Mouse (Mus musculus): ENCODE results near the gene Stoml1. TPM values are rescaled to one million over a fixed set of nuclear protein-coding genes. Genes with fewer than 3 reads are reported as not detected.
A peak's percentile ranks its signal among the peaks of the same experiment; 100 is the strongest.

The Stoml1 gene
- polyA plus RNA-seq, 1 experiment from 2014 or later = 6.7 TPM

DNA sequence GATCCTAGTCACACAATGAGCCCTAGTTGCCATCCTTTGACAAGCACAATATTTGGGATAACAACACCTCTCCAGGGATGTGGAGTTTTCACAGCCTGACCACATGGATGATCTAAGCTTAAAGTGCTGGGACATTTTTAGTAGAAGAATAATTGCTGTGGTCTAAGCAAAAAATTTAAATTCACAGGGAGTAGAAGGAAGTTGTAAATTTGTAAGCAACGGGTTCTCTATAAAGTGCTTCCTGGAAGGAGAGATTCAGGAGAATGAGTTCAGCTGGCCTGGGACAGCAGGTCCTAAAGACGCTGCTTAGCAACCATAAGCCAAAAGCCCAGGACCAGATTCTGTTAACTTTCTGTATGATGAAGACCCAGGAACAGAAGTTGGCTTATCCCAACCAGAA, 36.9 kb downstream of the Stoml1 start:
- H3K27ac ChIP-seq (ENCODE audit: low read depth) = no peak overlapping the region
- TF ChIP-seq CTCF (IDR thresholded peaks at IDR 0.05; ENCODE audit: low read depth) = no peak
- TF ChIP-seq EP300 (IDR thresholded peaks at IDR 0.05; ENCODE audit: low read depth) = no peak
- H3K36me3 ChIP-seq (replicated peaks; ENCODE audit: insufficient read depth, low read length) = no peaks in the 10 kb centered on the region
- WGBS (ENCODE audit: insufficient replicate concordance) = 43% methylated on average over 2 of the region's 2 CpGs
- no peak overlapping the region for H3K4me3 ChIP-seq (ENCODE audit: low read depth, low read length)
- H3K27me3 ChIP-seq (ENCODE audit: insufficient read depth, low read length) = no peaks in the 10 kb centered on the region
- H3K9me3 ChIP-seq (ENCODE audit: low read length) = no peaks in the 10 kb centered on the region
- no peak for DNase-seq
- H3K4me1 ChIP-seq (ENCODE audit: insufficient read depth) = no peaks in the 10 kb centered on the region
- no peak overlapping the region for H3K9ac ChIP-seq (replicated peaks)
- no peak for ATAC-seq
- no peak overlapping the region for H3K4me2 ChIP-seq (ENCODE audit: low read depth, low read length)

DNA sequence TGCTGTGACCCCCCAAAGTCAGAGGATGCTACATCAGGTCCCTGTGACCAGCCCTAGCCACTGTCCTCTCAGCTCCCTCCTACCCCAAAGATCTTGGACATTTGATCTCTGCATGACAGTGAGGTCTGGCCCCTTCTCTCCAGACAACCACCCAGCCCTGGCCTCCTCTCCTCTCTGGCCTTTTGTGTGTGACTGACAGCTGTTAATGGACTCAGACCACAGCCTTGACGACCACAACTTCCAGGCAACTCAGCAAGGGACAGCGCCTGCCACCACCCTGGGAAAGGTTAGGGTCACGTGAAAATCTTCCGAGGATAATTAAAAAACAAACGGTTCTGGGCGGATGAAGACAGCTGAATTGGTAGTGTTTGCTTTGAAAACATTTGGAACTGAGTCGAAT, 41.6 kb downstream of the Stoml1 start:
- no peak for TF ChIP-seq EP300 (IDR thresholded peaks at IDR 0.05; ENCODE audit: low read depth)
- TF ChIP-seq CTCF (IDR thresholded peaks at IDR 0.05; ENCODE audit: low read depth) = no peak
- Histone ChIP-seq H3K9me3 (ENCODE audit: low read length) (no peaks in the 10 kb centered on the region), H3K36me3 (replicated peaks; ENCODE audit: insufficient read depth, low read length) (no peaks in the 10 kb centered on the region), H3K9ac (replicated peaks) (no peak overlapping the region), H3K4me1 (ENCODE audit: insufficient read depth) (no peaks in the 10 kb centered on the region), H3K27ac (ENCODE audit: low read depth) (no peak overlapping the region), H3K4me3 (ENCODE audit: low read depth, low read length) (no peak overlapping the region), H3K4me2 (ENCODE audit: low read depth, low read length) (no peak overlapping the region), H3K27me3 (ENCODE audit: insufficient read depth, low read length) (0 out of 2 replicates have a peak, but pooled peaks cover 2% of the 10 kb centered on the region)
- DNase-seq (no peak), ATAC-seq (no peak)
- WGBS (ENCODE audit: insufficient replicate concordance) = 60% methylated on average over 7 of the region's 7 CpGs

DNA sequence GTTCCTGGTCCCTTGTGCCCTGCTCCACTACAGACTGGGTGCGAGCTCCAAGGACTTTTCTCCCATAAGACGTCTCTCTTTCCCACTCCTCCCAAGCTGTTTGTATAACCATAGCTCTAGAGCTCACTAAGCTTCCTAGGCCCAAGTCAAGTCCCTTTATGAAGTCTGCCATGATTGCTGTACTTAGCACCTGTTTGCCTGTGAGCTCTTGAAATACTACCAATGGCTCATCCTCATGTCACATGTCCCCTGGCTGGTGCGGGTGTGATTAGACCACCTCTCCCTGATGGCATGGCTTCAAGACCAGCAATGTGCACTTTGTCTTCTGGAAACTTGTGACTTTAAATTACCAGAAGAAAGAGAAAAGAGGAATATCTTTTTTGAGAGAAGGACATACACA, 42.4 kb downstream of the Stoml1 start:
- H3K4me3 ChIP-seq (ENCODE audit: low read depth, low read length) = no peak overlapping the region
- ATAC-seq (no peak), DNase-seq (no peak)
- no peak overlapping the region for H3K9ac ChIP-seq (replicated peaks)
- no peak overlapping the region for H3K4me2 ChIP-seq (ENCODE audit: low read depth, low read length)
- H3K27me3 ChIP-seq (ENCODE audit: insufficient read depth, low read length) = 0 out of 2 replicates have a peak, but pooled peaks cover 2% of the 10 kb centered on the region
- H3K36me3 ChIP-seq (replicated peaks; ENCODE audit: insufficient read depth, low read length) = no peaks in the 10 kb centered on the region
- WGBS (ENCODE audit: insufficient replicate concordance) = 74% methylated on average over 3 of the region's 3 CpGs
- no peak for TF ChIP-seq CTCF (IDR thresholded peaks at IDR 0.05; ENCODE audit: low read depth)
- no peak for TF ChIP-seq EP300 (IDR thresholded peaks at IDR 0.05; ENCODE audit: low read depth)
- no peaks in the 10 kb centered on the region for H3K9me3 ChIP-seq (ENCODE audit: low read length)
- no peaks in the 10 kb centered on the region for H3K4me1 ChIP-seq (ENCODE audit: insufficient read depth)
- H3K27ac ChIP-seq (ENCODE audit: low read depth) = no peak overlapping the region

DNA sequence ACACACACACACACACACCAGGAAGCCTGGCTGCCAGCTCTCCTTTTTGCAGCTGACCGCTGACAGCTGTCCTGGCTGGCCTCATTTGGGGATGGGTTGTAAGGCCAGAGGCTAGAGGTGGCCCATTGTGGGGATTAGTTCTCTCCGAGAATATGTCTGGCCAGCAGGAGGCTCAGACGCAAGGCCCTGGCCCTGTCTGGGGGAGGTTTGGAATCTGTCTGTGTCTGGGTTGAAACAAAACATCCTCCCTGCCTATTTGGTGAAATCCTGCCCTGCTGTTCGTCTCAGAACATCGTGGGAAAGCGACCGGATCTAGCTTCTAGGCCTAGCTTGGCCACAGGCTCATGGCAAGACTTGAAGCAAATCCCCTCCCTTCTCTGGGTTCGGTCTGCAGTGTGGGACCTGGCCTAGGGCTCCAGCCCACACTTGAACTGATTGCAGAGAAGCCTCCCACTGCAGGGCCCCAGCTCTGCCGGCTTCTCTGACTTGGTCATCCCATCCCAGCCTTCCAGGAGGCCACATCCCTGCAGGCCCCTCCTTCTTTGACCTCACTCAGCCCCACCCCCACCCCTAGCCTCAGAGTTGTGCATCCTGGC, 42.9 kb downstream of the Stoml1 start:
- ATAC-seq (no peak), DNase-seq (no peak)
- TF ChIP-seq EP300 (IDR thresholded peaks at IDR 0.05; ENCODE audit: low read depth) = no peak
- peak; percentile 17; the same call in 1 of the 2 replicates for TF ChIP-seq CTCF (IDR thresholded peaks at IDR 0.05; ENCODE audit: low read depth)
- H3K4me2 ChIP-seq (ENCODE audit: low read depth, low read length) = no peak overlapping the region
- H3K27ac ChIP-seq (ENCODE audit: low read depth) = no peak overlapping the region
- 0 out of 2 replicates have a peak, but pooled peaks cover 2% of the 10 kb centered on the region for H3K27me3 ChIP-seq (ENCODE audit: insufficient read depth, low read length)
- H3K9me3 ChIP-seq (ENCODE audit: low read length) = no peaks in the 10 kb centered on the region
- no peak overlapping the region for H3K9ac ChIP-seq (replicated peaks)
- no peaks in the 10 kb centered on the region for H3K4me1 ChIP-seq (ENCODE audit: insufficient read depth)
- H3K36me3 ChIP-seq (replicated peaks; ENCODE audit: insufficient read depth, low read length) = no peaks in the 10 kb centered on the region
- 51% methylated on average over 9 of the region's 9 CpGs for WGBS (ENCODE audit: insufficient replicate concordance)
- no peak overlapping the region for H3K4me3 ChIP-seq (ENCODE audit: low read depth, low read length)

DNA sequence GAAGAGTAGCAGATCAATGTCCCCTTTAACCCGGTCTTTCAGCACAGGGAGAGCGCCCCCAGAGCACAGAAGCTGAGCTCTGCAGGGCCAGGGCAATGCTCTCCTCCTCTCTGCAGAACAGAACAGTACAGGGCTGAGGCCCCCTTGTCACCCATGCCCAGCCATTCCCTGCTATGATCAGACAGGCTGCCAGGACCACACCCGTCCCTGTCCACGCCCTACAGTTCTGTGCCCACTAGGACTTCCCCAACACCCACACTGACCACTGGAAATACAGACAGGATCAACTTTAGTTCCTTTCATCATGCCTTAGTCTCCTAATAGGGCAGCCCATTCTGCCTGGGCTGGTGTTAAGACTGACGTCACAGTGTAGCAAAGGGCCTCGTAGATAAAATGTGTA, 44.1 kb downstream of the Stoml1 start:
- H3K9ac ChIP-seq (replicated peaks) = no peak overlapping the region
- DNase-seq (no peak), ATAC-seq (no peak)
- H3K36me3 ChIP-seq (replicated peaks; ENCODE audit: insufficient read depth, low read length) = no peaks in the 10 kb centered on the region
- no peaks in the 10 kb centered on the region for H3K4me1 ChIP-seq (ENCODE audit: insufficient read depth)
- H3K9me3 ChIP-seq (ENCODE audit: low read length) = no peaks in the 10 kb centered on the region
- no peak overlapping the region for H3K4me3 ChIP-seq (ENCODE audit: low read depth, low read length)
- H3K27ac ChIP-seq (ENCODE audit: low read depth) = no peak overlapping the region
- WGBS (ENCODE audit: insufficient replicate concordance) = 65% methylated on average over 6 of the region's 6 CpGs
- TF ChIP-seq CTCF (IDR thresholded peaks at IDR 0.05; ENCODE audit: low read depth) (no peak), EP300 (IDR thresholded peaks at IDR 0.05; ENCODE audit: low read depth) (no peak)
- H3K27me3 ChIP-seq (ENCODE audit: insufficient read depth, low read length) = 0 out of 2 replicates have a peak, but pooled peaks cover 2% of the 10 kb centered on the region
- no peak overlapping the region for H3K4me2 ChIP-seq (ENCODE audit: low read depth, low read length)

DNA sequence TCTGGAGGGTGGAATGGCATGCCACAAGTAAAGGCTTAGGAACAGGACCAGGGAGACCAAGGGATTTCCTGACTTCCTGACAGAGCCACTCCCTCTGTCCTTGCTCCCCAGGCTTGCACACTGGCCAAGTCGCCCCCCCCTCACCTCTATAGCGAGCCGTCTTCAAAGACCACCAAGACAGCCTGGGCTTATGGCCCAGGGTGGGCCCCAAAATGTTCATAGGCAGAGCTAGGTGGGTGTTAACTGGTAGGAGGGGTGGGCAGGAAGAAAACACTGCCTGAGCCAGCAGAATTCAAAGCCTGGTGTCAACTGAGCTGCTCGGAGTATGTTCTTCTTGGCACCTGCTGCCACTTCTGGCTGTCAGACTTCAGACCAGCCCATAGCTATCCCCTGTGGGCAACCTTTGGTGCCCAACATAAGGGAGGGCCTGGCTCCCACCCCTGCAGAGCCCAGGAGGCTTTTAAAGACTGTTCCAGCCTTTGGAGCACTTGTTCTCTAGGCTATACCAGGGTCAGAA, 45.1 kb downstream of the Stoml1 start:
- no peaks in the 10 kb centered on the region for H3K36me3 ChIP-seq (replicated peaks; ENCODE audit: insufficient read depth, low read length)
- no peak overlapping the region for H3K27ac ChIP-seq (ENCODE audit: low read depth)
- no peaks in the 10 kb centered on the region for H3K4me1 ChIP-seq (ENCODE audit: insufficient read depth)
- ATAC-seq = no peak
- 77% methylated on average over 4 of the region's 4 CpGs for WGBS (ENCODE audit: insufficient replicate concordance)
- H3K4me2 ChIP-seq (ENCODE audit: low read depth, low read length) = no peak overlapping the region
- H3K4me3 ChIP-seq (ENCODE audit: low read depth, low read length) = no peak overlapping the region
- H3K9me3 ChIP-seq (ENCODE audit: low read length) = no peaks in the 10 kb centered on the region
- 0 out of 2 replicates have a peak, but pooled peaks cover 2% of the 10 kb centered on the region for H3K27me3 ChIP-seq (ENCODE audit: insufficient read depth, low read length)
- DNase-seq = no peak
- TF ChIP-seq CTCF (IDR thresholded peaks at IDR 0.05; ENCODE audit: low read depth) = no peak
- H3K9ac ChIP-seq (replicated peaks) = no peak overlapping the region

All from liver, postnatal 0 days (tissue).